Mouse (Mus musculus): ENCODE measurements around the gene Slc17a1.
A peak's percentile ranks its signal among the peaks of the same experiment; 100 is the strongest.

Gene Slc17a1

DNA sequence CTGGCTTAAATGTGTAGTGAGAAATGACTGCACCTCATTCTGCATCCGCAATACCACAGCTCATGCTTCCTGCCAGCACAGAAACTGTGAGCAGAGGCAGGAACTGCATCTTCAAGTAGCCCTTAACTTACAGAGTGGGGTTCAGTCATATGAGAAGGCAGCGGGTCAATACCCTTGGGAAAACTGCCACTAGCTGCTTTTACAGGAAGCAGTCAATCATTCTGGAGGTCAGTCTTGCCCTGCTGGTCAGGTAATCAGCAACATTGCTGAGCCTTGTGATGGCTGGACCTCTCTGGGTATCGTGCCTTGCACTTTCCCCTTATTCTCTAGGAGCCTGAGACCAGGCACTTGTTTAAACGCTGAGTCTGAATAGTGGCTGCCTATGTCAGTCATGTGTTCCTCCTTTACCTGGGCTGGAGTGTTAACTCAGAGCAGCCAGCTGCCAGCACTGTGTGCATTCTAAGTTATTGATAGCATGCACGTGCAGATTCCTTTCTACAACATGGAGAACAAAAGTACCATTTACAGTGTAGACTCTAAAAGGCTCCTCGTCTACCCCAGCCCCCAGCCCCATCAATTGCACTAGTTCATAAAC, 21.6 kb downstream of the Slc17a1 start:
- no peak for DNase-seq (ENCODE audit: low spot score)

DNA sequence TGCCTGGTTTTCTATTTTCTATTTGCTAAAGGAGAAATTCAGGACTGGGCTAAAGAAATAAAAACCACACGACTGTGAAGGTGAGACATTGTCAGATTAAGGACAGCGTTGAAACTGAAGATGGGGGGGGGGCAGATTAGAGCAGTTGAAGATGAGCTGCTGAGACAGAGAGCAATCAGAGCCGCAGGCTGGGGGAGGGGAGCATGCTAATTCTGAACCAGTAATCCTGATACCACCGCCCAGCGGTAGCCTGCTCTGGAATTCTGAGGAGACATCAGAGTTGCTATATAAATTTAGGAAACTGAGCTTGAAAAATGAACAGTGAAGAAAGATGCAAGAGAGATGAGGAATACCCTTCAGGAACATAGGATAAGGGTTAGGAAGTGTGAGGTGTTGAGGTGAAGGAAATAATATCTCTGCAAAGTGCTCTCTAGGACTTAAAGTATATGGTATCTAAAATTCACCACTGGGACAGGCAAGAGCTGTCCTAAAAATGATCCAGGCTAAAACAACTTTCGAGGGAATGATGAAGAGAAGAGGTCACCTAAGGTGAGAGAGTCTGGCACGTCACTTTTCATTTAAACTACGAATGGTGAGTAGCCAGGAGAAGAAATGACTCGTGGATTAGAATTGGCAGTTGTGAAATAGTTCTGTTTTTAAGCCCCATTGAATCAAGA, 25.2 kb downstream of the Slc17a1 start:
- peak; percentile 70 for DNase-seq (ENCODE audit: low spot score)

DNA sequence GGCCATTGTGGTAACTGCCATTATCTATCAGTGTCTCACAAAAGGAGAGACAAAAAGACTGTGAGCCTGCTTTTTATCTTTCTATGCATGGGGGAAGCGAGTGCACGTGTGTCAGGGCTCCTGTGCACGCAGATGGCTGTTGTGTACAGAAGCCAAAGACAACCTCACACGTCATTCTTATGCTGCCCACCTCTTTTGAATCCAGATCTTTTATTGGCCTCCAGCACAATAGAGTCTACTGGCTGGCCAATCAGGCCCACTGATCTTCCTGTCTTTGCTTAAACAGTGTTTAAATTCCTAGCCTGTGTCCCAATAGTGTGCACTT, 25.7 kb downstream of the Slc17a1 start:
- peak; percentile 79 for DNase-seq (ENCODE audit: low spot score)

DNA sequence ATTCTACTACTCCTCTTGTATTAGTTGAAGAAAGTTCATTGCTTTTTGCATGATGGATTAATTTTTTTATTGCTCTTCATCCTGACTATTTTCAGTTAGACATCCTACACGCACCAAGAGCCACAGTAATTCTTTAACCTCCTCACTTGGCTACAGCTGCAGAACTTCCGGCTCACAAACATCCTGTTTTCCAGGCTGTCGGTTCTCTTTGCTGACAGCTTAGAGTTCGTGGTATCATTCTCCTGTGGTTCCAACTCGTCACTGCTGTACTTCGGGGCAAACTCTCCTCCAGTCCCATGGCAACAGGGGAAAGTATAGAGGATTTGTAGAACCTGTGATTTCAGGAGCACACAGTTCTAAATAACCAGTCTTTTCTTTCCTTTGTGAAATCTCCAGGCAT, 30.7 kb downstream of the Slc17a1 start:
- no peak for DNase-seq (ENCODE audit: low spot score)

DNA sequence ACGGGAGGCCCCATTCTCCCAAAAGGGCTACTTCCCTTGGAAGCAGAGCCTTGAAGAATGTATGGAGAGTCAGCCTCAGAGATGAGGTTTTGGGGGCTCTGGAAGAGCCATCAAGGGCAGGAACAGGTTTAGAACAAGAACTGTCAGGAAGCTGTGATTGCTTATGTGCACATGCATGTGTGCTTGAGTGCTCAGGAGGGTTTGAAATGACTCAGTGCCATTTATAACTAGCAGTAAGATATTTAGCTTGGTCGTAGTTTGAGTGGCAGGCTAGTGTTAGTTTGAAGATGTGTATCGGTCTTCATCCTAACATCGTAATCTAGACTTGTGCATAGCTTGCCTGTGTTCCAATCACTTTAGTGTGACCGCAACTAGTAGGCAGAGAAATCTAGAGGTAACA, 39.4 kb downstream of the Slc17a1 start:
- no peak for DNase-seq (ENCODE audit: low spot score)

DNA sequence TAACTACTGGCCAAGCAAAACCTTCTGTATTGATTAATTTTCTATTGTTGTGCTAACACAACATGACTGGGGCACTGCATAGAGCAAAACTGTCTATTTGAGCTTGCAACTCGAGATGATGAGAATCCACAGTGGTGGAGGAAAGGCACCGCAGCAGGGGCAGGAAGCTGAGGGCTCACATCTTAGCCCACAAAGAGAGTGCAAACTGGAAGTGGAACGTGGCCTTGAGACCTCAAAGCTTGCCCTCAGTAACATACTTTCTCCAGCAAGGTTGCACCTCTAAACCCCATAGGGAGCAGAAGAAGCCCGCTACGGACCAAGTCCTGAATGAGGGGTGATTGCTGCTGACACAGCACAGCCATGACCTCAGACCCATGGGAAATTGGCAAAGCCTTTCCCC, 42.6 kb downstream of the Slc17a1 start:
- DNase-seq (ENCODE audit: low spot score) = no peak

DNA sequence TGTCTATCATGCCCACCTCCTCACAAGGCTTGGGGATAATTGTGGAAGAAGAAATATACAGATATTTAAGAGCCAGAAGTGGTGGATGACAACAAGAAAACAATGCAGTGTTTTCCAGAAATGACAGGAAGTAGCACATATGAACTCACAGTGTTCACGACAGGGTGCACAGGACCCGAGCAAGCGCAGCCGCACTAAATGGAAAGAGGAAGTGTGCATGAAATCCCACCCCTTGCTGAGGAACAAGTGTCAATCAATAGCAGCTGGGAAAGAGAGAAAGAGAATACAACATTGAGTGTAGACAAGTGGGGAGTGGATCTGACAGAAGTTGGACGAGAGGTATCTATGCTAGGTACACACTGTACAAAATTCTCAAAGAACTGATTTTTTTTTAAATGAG, 43.8 kb downstream of the Slc17a1 start:
- no peak for DNase-seq (ENCODE audit: low spot score)

DNA sequence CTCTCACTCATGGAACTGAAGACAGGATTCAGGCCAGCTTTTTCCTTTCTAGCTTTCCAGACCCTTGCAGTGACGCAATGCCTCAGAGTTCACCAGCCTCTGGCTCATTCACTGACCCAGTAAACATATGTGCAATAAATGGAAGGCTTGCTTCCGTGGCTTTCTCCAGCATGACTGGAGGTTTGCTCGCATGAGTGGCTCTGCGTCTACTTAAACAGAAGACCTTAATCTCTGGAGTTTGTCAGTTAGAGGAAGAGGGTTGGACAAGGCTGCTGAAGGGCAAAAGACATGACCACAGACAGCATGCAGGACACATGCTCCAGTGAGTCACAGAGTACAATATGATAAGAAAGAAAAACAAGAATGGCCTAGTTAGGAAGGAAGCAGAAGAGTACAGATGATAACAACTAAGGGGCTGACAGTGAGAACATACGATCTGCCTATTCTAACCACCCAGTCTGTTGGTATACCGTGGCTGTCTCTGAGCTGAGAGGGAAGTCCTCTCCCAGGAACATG, 46.3 kb downstream of the Slc17a1 start:
- peak; percentile 65 for DNase-seq (ENCODE audit: low spot score)

DNA sequence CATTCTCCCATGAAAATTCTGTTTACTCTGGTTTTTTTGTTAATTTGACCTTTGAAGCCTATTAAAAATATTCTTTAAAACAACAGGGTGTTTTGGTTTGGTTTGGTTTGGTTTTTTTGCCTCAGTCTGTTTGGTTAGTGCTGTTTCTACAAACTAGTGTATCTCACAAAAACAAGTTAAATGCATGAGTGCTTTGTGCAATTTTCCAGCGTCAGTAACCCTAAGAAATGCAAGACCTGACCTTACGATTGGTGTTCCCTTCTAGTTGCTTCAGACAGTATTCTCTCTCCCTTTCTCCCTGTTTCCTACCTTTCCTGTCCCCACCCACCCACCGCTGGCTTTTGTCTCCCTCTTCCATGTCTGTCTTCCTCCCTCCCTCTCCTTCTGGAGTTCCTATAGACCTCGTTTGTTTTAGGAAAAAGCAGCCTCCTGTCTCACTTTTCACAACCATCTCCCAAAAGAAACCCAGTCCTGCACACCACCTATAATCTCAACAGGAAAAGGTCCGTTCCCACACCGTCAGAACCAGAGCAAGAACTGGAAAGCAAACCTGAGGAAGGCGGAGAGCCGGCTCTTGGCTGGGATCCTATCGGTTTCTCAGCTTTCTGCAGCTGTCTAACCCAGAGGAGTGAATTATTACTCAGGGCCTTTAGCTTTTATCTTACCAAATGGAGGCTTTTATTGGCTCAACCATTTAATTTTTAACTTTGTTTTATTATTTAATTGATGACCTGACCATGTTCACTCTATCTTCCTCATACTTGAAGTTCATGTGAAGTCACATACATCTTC, 47.0 kb downstream of the Slc17a1 start, which contains the start of gene Slc17a4:
TSS of gene Slc17a4 (minus strand) at position 634 of the 792 bp plus-strand sequence.
- no peak for DNase-seq (ENCODE audit: low spot score)

DNA sequence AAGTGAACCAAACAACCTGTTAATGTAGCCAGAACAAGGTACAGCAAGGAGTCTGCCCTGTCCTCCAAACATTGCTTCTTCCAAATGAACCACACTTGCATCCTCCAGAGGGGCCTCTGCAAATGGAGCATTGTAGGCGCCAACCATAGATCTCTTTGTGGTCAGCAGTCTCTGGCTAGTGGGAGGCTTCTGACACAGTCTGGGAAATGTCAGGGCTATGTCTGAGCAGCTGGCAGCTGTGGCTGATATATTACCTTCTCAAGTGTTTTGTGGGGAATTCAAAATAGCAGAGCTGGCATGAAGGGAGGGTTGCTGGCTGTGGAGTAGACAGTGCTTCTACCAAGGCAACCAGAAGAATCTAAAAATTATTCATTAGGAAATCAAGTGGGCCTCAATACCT, 48.6 kb downstream of the Slc17a1 start:
- no peak for DNase-seq (ENCODE audit: low spot score)

DNA sequence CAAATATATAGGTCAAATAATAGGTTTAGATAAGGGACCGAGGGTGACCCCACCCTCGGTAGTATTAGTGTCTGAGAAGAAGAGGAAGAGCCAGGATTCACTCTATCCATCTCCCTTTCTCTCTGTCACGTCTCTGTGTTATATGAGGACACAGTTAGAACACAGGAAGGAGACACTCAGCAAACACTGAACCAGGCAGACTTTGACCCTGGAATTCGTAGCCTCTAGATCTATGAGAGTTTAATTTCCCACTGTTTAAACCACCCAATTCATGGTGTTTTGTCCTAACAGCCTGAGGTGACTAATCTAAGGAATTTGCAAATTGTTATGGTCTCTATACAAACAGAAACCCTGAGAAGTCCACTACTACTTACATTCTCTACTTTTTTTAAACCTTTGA, 50.1 kb downstream of the Slc17a1 start:
- DNase-seq (ENCODE audit: low spot score) = no peak

DNA sequence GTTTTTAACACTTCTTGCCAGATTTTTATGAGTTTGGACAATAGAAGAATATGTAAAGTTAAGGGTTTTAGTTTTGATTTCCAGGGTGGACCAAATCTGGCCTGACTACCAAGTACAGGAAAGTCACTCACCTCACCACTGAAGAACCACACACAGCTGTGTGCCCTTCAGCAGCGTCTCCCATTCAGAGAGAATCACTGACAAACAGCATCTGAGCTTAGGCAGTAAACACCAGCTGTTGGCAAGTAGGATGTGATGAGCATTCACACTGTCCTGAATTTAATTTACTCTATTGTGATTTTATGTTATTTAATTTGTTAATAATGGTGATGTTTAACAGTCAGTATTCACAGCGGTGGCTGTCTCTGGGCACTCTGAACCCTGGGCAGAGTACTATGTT, 58.2 kb downstream of the Slc17a1 start:
- no peak for DNase-seq (ENCODE audit: low spot score)

DNA sequence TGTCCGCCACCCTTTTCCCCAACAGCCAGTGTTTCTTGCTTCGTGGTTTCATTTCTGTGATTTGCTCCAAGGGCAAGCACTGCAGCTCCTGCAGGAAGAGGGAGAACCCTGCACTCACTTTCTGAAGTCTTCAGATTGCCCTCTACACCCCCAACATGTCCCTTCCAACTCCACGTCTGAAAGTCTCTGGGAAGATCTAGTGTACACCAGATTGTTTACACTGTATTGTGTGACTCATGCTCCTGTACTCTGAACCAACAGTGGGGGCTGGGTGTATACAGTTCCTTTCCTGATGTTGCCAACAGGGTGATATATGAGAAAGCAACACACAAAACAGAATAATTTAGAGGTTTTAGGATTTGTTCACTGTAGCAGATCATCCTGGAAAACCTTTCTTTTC, 61.1 kb downstream of the Slc17a1 start:
- DNase-seq (ENCODE audit: low spot score) = no peak

DNA sequence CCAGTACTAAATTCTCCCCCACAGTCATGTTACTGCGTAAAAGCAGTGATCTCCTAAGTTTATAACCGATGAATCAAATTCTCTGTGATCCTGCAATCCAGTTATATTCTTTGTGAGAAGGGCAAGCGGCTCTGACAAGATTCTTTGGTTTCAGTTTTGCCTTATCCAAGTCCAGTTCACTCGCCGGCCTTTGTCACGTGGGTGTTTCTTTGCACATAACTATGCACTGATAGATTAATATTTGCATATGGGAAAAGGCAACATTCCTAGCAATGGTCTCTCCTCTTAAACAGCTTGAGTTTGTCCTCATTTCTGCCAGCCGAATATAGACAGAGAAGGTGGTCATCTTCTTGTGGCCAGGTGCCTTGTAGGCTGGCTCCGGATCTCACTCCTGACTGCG, 62.9 kb downstream of the Slc17a1 start:
- DNase-seq (ENCODE audit: low spot score) = no peak

DNA sequence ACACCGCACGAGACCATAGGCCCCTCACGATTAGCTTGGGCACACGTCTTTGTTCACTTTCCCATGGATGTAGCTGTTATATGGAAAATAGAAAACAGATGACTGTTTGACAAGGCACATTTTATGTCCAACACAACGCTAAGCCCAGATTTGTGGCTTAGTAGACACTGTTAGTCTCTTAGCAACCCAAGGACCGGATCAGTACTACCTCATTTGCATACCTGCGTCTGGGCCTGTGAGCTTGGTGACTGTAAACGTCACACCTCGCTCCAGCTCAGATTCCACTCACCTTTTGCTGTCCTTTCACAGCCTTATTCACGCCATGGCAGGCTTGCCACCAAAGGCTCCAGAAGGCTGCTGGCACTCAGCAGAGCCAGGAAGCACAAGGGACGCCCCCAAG, 63.4 kb downstream of the Slc17a1 start:
- DNase-seq (ENCODE audit: low spot score) = no peak

DNA sequence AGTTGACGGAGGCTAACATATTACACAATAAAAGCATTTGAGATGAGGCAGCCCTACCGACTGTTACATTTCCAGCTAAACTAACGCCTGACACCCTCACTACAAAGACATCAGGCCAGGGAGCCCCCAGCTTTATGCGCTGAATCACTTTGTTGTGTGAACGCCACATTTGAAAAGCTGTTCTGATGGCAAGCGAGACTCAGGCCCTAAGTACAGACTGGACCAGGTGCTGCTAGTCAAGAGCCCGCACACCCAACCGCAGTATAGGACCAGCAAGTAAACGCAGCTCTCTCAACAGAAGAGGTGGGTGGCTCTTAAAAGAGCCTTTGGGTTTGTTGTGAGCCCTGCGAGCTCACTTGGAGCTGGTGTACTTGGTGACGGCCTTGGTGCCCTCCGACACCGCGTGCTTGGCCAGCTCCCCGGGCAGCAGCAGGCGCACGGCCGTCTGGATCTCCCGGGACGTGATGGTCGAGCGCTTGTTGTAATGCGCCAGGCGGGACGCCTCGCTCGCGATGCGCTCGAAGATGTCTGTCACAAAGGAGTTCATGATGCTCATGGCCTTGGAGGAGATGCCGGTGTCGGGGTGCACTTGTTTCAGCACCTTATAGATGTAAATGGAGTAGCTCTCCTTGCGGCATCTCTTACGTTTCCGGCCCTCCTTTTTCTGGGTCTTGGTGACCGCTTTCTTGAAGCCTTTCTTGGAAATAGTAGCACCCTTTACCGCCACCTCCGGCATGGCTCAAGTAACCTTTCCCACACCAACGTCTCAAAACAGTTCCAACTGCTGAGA, 66.1 kb downstream of the Slc17a1 start, which contains the start of gene Hist1h2ba:
TSS of gene Hist1h2ba (minus strand) at position 736 of the 790 bp plus-strand sequence.
- no peak for DNase-seq (ENCODE audit: low spot score)

DNA sequence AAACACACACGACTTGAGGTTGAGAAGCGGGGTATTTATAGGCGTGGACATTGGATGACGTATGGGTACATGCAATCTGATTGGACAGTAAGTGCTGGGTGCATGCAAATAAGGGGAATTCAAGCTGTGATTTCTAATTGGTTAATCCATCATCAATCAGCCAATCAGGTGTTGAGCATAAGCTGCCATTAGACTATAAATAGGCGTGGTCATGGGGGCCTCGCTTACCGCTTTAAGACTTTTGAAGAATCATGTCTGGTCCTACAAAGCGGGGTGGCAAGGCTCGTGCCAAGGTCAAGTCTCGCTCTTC, 66.6 kb downstream of the Slc17a1 start, which contains the start of gene Hist1h2aa:
TSS of gene Hist1h2aa (plus strand) at position 252 of the 310 bp plus-strand sequence.
- no peak for DNase-seq (ENCODE audit: low spot score)

DNA sequence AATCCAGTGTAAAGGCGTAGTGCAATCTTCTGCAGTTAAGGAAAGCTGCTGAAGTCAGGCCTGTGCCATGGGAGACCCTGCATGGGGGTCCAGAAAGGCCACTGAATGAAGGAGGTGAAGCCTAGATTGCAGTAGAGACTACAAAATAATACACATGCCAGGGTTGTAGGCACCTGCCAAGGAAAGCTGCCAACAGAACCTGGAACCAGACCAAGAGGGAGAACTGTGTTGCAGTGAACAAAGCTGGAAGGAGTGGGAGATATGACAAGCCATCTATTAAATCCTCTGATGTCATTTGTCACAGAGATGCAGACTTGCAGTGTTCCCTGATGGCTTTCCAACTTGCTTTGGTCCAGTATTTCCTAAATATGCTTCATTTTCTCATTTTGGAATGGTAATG, 71.1 kb downstream of the Slc17a1 start:
- no peak for DNase-seq (ENCODE audit: low spot score)

DNA sequence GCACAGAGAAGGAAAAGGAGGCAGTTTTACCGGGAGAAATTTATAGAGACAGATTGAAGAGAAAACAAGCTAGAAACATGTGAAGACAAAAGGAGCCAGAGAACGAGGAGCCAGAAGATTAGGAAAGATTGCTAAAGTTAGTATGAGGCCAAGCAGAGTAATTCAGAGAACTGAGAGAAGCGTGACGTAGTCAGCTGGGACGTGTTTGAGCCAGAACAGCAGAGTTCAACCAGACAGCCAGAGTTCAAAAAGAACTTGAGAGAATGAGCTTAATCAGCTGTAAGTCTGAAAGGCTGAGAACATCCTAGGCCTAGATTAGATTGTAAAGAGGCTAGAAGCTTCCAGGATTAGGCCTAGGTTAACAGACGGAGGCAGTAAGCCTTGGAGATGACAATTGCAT, 72.7 kb downstream of the Slc17a1 start:
- no peak for DNase-seq (ENCODE audit: low spot score)

DNA sequence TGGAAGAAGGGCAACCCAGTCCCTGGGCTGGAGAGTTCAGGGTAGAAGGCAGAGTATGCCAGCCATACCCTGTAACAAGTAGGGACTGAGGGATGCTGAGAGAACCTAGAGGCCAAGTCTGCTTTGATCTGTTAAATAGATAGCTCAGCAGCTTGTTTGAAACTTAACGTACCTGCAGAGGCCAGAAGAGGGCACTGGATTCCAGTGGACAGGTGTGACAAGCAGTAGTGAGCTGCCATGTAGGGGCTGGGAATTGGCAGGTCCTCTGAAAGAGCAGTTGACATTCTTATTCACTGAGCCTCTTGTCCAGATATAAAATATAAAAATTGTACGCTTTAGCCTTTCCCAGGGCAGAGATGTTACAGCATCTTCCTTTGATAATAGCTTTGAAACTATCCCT, 75.3 kb downstream of the Slc17a1 start:
- no peak for DNase-seq (ENCODE audit: low spot score)
